Mouse (Mus musculus) heart, postnatal 25 days (tissue): Measurements from ENCODE around the gene Ctsg. TPM values are rescaled to one million over a fixed set of nuclear protein-coding genes. Genes with fewer than 3 reads are reported as not detected.

Source experiments
- microRNA-seq: library from miRNA; unstranded; fragments of <30 nt; microRNA quantifications from one replicate; pipeline ENCODE4 v1.2.0, GENCODE M21; 2022
- total RNA-seq, 2 experiments: library from RNA; stranded (reverse); gene quantifications; 2 replicates each; pipeline ENCODE4 v1.2.3; 2021

Ctsg gene
- total RNA-seq, 2 experiments from 2014 or later, result not detected

Small RNA genes within 50 kb of the gene (microRNA-seq; reads per million reads assigned to microRNA genes)
- not detected for gene Mir6949

Other genes starting within 250 kb of the Ctsg start
- 1 to 10 TPM; 8.2 to 9.7 TPM for gene Nynrin, start 248.6 kb downstream of the Ctsg start, total RNA-seq
- under 1 TPM in 1 of 2 experiments, not detected in 1; 0.14 TPM for gene Cbln3, start 218.2 kb downstream of the Ctsg start, total RNA-seq
- 10 to 100 TPM; 11.6 to 13.5 TPM for gene Khnyn, start 217.6 kb downstream of the Ctsg start, total RNA-seq
- gene Sdr39u1, start 202.3 kb downstream of the Ctsg start, total RNA-seq, result 100 to 1,000 TPM; 107 to 108 TPM
- 1 to 10 TPM; 1.0 to 2.5 TPM for gene Cma1, start 157.9 kb downstream of the Ctsg start, total RNA-seq
- gene Cma2, start 151.6 kb downstream of the Ctsg start, total RNA-seq, result not detected
- gene Mcpt1, start 84.6 kb downstream of the Ctsg start, total RNA-seq, result not detected
- not detected for gene Mcpt9, start 72.1 kb downstream of the Ctsg start, total RNA-seq
- not detected for gene Mcpt2, start 60.5 kb downstream of the Ctsg start, total RNA-seq
- gene Mcpt4, start 40.3 kb downstream of the Ctsg start, total RNA-seq, result 1 to 10 TPM; 1.4 to 1.9 TPM
- not detected for gene Mcpt8, start 17.3 kb downstream of the Ctsg start, total RNA-seq
- gene Gzme, start 18.1 kb upstream of the Ctsg start, total RNA-seq, result not detected
- not detected for gene Gzmd, start 30.0 kb upstream of the Ctsg start, total RNA-seq
- not detected for gene Gzmg, start 57.0 kb upstream of the Ctsg start, total RNA-seq
- not detected for gene Gzmn, start 72.0 kb upstream of the Ctsg start, total RNA-seq
- gene Gzmf, start 108.8 kb upstream of the Ctsg start, total RNA-seq, result not detected
- gene Gzmc, start 132.1 kb upstream of the Ctsg start, total RNA-seq, result not detected
- gene Gzmb, start 159.7 kb upstream of the Ctsg start, total RNA-seq, result not detected